Mouse (Mus musculus) lung, embryonic 14.5 days (tissue): ENCODE data around the gene Btnl1. TPM values are rescaled to one million over a fixed set of nuclear protein-coding genes. Genes with fewer than 3 reads are reported as not detected.
A peak's percentile ranks its signal among the peaks of the same experiment; 100 is the strongest.

Experiments used
- ATAC-seq: fragments of 200-750 bp; cut with Nextera tagmentation; 2 replicates; pipeline ENCODE4 v1.8.0; 2017; ENCODE audit warnings: mild to moderate bottlenecking, moderate TSS enrichment, moderate library complexity; ENCODE audit not compliant: insufficient read depth
- DNase-seq: peaks from one replicate; pipeline ENCODE4 v3.0.0-alpha.2; 2015
- H3K27ac ChIP-seq: fragments of 300-500 bp; sonication (generic); 2 replicates; pipeline ENCODE4 v1.5.1; 2014; ENCODE audit warnings: low read depth, mild to moderate bottlenecking, moderate library complexity
- H3K27me3 ChIP-seq: fragments of 300-500 bp; sonication (generic); 2 replicates; pipeline ENCODE4 v1.6.1; 2014; ENCODE audit warnings: low read length, control low read depth; ENCODE audit not compliant: insufficient read depth
- H3K36me3 ChIP-seq: fragments of 300-500 bp; sonication (generic); 2 replicates; pipeline ENCODE4 v1.6.1; 2014; ENCODE audit warnings: control low read depth; ENCODE audit not compliant: insufficient read depth
- H3K4me1 ChIP-seq: fragments of 300-500 bp; sonication (generic); 2 replicates; pipeline ENCODE4 v1.6.1; 2014; ENCODE audit warnings: antibody characterized with exemption, control low read depth; ENCODE audit not compliant: insufficient read depth
- H3K4me2 ChIP-seq: fragments of 300-500 bp; sonication (generic); 2 replicates; pipeline ENCODE4 v1.6.1; 2014; ENCODE audit warnings: mild to moderate bottlenecking
- H3K4me3 ChIP-seq: fragments of 300-500 bp; sonication (generic); 2 replicates; pipeline ENCODE4 v1.5.1; 2014; ENCODE audit warnings: low read depth, low read length
- H3K9ac ChIP-seq: fragments of 300-500 bp; sonication (generic); 2 replicates; pipeline ENCODE4 v1.6.1; 2014
- H3K9me3 ChIP-seq: fragments of 300-500 bp; sonication (generic); 2 replicates; pipeline ENCODE4 v1.6.1; 2016; ENCODE audit warnings: low read depth, low read length, control low read depth
- CTCF ChIP-seq: IDR thresholded peaks from 2 replicates; pipeline ENCODE4 v1.5.1; 2016; ENCODE audit warnings: antibody characterized with exemption, low read depth
- WGBS: fragments of 180-500 bp; shearing (Covaris S2); extraction: QIAGEN DNeasy Blood & Tissue Kit; methylation state at CpG from one replicate; pipeline ENCODE4 v1.1.7; 2014; 5-methylcytosine and 5-hydroxymethylcytosine counted together
- polyA plus RNA-seq: library from polyadenylated mRNA; unstranded; fragments of >200 nt; fragmentation: Nextera tagmentation; extraction: Ambion mirVana; gene quantifications from 2 replicates; pipeline ENCODE4 v1.2.1, GENCODE M21; 2014

Gene Btnl1
- polyA plus RNA-seq, 1 experiment from 2014 or later: not detected

- no peak overlapping the region for H3K4me2 ChIP-seq
- ATAC-seq: no peak
- no peak overlapping the region for H3K4me3 ChIP-seq
- no peaks in the 10 kb centered on the region for H3K27me3 ChIP-seq
- H3K9me3 ChIP-seq: no peaks in the 10 kb centered on the region
- no peak overlapping the region for H3K27ac ChIP-seq
- no peak overlapping the region for H3K9ac ChIP-seq
- 50% methylated on average over 3 of the region's 3 CpGs for WGBS
- H3K36me3 ChIP-seq: no peaks in the 10 kb centered on the region
- TF ChIP-seq CTCF: no peak
- DNase-seq: no peak
- no peaks in the 10 kb centered on the region for H3K4me1 ChIP-seq
Measured at GRCm38 (mm10) chr17:34384699-34385098, 7.8 kb downstream of the Btnl1 start.

DNA sequence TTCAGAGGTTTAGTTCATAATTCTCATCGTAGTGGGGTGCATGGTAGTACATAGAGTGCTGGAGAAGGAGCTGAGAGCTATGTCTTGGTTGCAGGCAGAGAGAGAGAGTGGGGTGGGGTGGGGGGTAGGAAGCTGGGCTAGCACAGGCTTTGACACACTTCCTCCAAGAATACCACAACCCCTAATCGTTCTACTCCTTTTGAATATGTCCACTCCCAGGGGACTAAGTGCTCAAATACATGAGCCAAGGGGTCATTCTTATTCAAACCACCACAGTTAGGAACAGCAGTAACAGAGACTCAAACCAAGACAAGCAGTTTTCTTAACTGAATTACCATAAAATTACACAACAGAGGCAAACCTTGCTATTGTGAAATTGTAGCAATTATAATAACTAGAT lies 9.7 kb downstream of the Btnl1 start:
- no peaks in the 10 kb centered on the region for H3K4me1 ChIP-seq
- ATAC-seq (no peak), DNase-seq (no peak)
- no peak overlapping the region for H3K9ac ChIP-seq
- H3K27ac ChIP-seq: no peak overlapping the region
- H3K9me3 ChIP-seq: no peaks in the 10 kb centered on the region
- TF ChIP-seq CTCF: no peak
- WGBS: 71% methylated on average over 2 of the region's 2 CpGs
- H3K27me3 ChIP-seq: no peaks in the 10 kb centered on the region
- H3K36me3 ChIP-seq: no peaks in the 10 kb centered on the region
- no peak overlapping the region for H3K4me3 ChIP-seq
- H3K4me2 ChIP-seq: no peak overlapping the region

DNA sequence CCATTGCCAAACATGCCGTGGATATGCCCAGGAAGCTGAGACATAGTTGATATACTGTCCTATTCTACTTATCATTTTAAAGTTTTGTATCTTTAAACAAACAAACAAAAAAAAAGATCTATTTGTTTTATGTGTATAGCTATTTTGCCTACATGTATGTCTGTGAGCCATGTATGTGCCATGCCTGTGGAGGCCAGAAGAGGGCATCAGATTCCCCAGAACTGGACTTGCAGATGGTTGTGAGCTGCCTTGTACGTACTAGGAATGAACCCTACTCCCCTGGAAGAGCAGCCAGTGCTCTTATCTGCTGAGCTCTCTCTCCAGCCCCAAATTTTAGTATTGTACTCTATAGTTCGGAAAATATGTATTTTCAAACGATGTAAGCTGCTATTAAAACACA lies 11.6 kb downstream of the Btnl1 start:
- ATAC-seq (no peak), DNase-seq (peak; percentile 59)
- no peaks in the 10 kb centered on the region for H3K36me3 ChIP-seq
- no peak overlapping the region for H3K4me3 ChIP-seq
- no peaks in the 10 kb centered on the region for H3K27me3 ChIP-seq
- H3K9ac ChIP-seq: no peak overlapping the region
- no peak overlapping the region for H3K27ac ChIP-seq
- no peaks in the 10 kb centered on the region for H3K4me1 ChIP-seq
- no peaks in the 10 kb centered on the region for H3K9me3 ChIP-seq
- 31% methylated on average over 4 of the region's 4 CpGs for WGBS
- peak; percentile 63 for TF ChIP-seq CTCF
- H3K4me2 ChIP-seq: no peak overlapping the region

- Histone ChIP-seq H3K4me3 (no peak overlapping the region), H3K36me3 (no peaks in the 10 kb centered on the region), H3K27me3 (no peaks in the 10 kb centered on the region), H3K9ac (no peak overlapping the region), H3K9me3 (no peaks in the 10 kb centered on the region), H3K27ac (no peak overlapping the region), H3K4me1 (no peaks in the 10 kb centered on the region), H3K4me2 (no peak overlapping the region)
- WGBS: 51% methylated on average over 7 of the region's 7 CpGs
- TF ChIP-seq CTCF: no peak
- ATAC-seq (no peak), DNase-seq (no peak)
Measured at GRCm38 (mm10) chr17:34391507-34391906, 14.6 kb downstream of the Btnl1 start.

- Histone ChIP-seq H3K27me3 (no peaks in the 10 kb centered on the region), H3K9ac (no peak overlapping the region), H3K9me3 (no peaks in the 10 kb centered on the region), H3K27ac (no peak overlapping the region), H3K4me2 (peak overlapping the region; percentile 60), H3K4me3 (peak overlapping the region; percentile 27), H3K4me1 (no peaks in the 10 kb centered on the region), H3K36me3 (no peaks in the 10 kb centered on the region)
- ATAC-seq (peak; percentile 52; the same call in 1 of the 2 replicates), DNase-seq (peak; percentile 71)
- 3% methylated on average over 24 of the region's 24 CpGs for WGBS
- TF ChIP-seq CTCF: no peak
Measured at GRCm38 (mm10) chr17:34392321-34392720, 15.4 kb downstream of the Btnl1 start.

- Histone ChIP-seq H3K9ac (no peak overlapping the region), H3K4me2 (no peak overlapping the region), H3K4me1 (no peaks in the 10 kb centered on the region), H3K4me3 (no peak overlapping the region), H3K9me3 (no peaks in the 10 kb centered on the region), H3K27me3 (no peaks in the 10 kb centered on the region), H3K27ac (no peak overlapping the region), H3K36me3 (no peaks in the 10 kb centered on the region)
- ATAC-seq: no peak
- peak; percentile 19; the same call in 1 of the 2 replicates for TF ChIP-seq CTCF
- 57% methylated on average over 5 of the region's 5 CpGs for WGBS
- no peak for DNase-seq
Measured at GRCm38 (mm10) chr17:34397357-34397756, 20.4 kb downstream of the Btnl1 start.

- WGBS: 15% methylated on average over 9 of the region's 9 CpGs
- peak; percentile 86 for ATAC-seq
Measured at GRCm38 (mm10) chr17:34398058-34398710, 21.3 kb downstream of the Btnl1 start.

More at GRCm38 (mm10) chr17:34398058-34398710, 21.3 kb downstream of the Btnl1 start:
- no peak for TF ChIP-seq CTCF
- Histone ChIP-seq H3K9ac (no peak overlapping the region), H3K4me3 (peak overlapping the region; percentile 50), H3K27ac (no peak overlapping the region; the same call in 1 of the 2 replicates), H3K4me1 (no peaks in the 10 kb centered on the region), H3K9me3 (no peaks in the 10 kb centered on the region), H3K27me3 (no peaks in the 10 kb centered on the region), H3K4me2 (peak overlapping the region; percentile 76), H3K36me3 (no peaks in the 10 kb centered on the region)
- peak; percentile 91 for DNase-seq
